Mouse (Mus musculus) kidney, adult 2 months (tissue): Measurements from ENCODE around the gene Efemp1.

Experiments used
- CTCF ChIP-seq: fragments of 200-500 bp; conservative IDR thresholded peaks from 2 replicates; pipeline ENCODE4 v1.5.1; 2011; ENCODE audit warnings: low read depth, mild to moderate bottlenecking, control low read depth, low read length, moderate library complexity, mixed read lengths; ENCODE audit not compliant: insufficient read depth, insufficient read length
- POLR2A ChIP-seq: fragments of 200-500 bp; IDR thresholded peaks from one replicate; pipeline ENCODE4 v1.6.1; 2011; ENCODE audit warnings: low read depth, low read length, control low read depth

DNA sequence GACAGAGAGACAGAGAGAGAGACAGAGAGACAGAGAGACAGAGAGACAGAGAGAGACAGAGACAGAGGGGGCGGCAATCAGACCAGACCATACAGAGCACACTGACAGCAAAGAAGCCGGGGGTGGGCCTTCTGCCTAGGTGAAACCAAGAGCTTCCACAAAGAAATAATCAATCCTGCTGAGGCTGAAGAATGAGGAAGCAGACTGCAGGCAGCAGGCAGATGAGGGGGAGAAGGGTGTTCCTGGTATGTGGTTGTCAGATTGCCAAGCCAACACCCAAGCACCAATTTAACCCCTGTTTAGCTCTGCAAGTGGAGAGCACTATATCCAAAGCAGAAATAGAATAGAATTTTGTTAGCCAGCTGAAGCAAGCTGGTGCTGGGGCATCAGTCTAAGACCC lies 40.4 kb upstream of the Efemp1 start:
- no peak for TF ChIP-seq CTCF
- TF ChIP-seq POLR2A = no peak
